Mouse (Mus musculus) Patski (cell line): Measurements from ENCODE around the gene Agbl4. TPM values are rescaled to one million over a fixed set of nuclear protein-coding genes. Genes with fewer than 3 reads are reported as not detected.
A peak's percentile ranks its signal among the peaks of the same experiment; 100 is the strongest.

ENCODE experiments used
- ATAC-seq: fragments of 100-300 bp; one replicate; pipeline ENCODE4 v1.8.0; 2021
- CTCF ChIA-PET: fragments of 350-600 bp; sonication (Branson Sonifier 250); formaldehyde crosslinking; loops from one replicate; lab custom pipeline; 2022; ENCODE audit warnings: inconsistent platforms; lab: Charles Lee
- POLR2A ChIA-PET: fragments of 350-600 bp; sonication (Branson Sonifier 250); formaldehyde crosslinking; loops from one replicate; lab custom pipeline; 2022; ENCODE audit warnings: antibody characterized with exemption, inconsistent platforms; lab: Charles Lee
- DNase-seq: peaks from one replicate; pipeline ENCODE4 v3.0.0-alpha.2; 2011; ENCODE audit warnings: low read depth, low spot score
- H3K27me3 ChIP-seq: fragments of 371-371 bp; one replicate; pipeline ENCODE4 v1.5.1; 2021
- CTCF ChIP-seq: fragments of 100-300 bp; IDR thresholded peaks from one replicate; pipeline ENCODE4 v1.5.1; 2021
- in situ Hi-C: fragments of 300-500 bp; cut with MboI; formaldehyde crosslinking; loops from 3 replicates; pipeline ENCODE4 v1.11.1; 2018; ENCODE audit warnings: low pct_unique_long_range_greater_than_20kb, mixed read lengths
- polyA plus RNA-seq: library from polyadenylated mRNA; unstranded; gene quantifications from one replicate; pipeline ENCODE4 v1.2.3, GENCODE M21; 2021

The Agbl4 gene
- polyA plus RNA-seq, 1 experiment from 2014 or later = 0.27 TPM

DNA sequence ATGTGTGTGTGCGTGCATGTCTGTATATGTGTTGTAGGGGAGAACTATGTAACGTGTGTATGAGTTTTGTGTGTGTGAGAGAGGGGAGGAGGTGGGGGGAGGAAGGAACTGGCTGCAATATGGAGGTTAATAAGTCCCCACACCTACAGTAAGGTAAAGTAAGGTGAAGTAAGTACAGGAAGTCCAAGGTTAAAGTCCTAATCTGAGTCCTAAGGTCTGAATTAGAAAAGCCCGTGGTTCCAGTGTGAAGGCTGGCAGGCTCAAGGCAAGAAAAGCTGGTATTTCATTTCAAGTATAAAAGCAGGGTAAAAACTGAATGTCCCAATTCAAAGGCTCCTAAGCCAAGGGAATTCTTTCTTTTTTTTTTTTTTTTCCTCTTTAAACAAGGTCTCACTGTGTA lies 980.6 kb downstream of the Agbl4 start:
- POLR2A ChIA-PET = no interaction called here
- in situ Hi-C loops = no loop called here
- TF ChIP-seq CTCF = no peak
- CTCF ChIA-PET = interaction anchor here (0.7 to 0.8 kb wide), 2 partner anchors 127 to 249 kb away, joined by 3 to 4 read pairs; no protein-coding TSS in a partner anchor
- DNase-seq (no peak), ATAC-seq (no peak)
- H3K27me3 ChIP-seq = no peaks in the 10 kb centered on the region

DNA sequence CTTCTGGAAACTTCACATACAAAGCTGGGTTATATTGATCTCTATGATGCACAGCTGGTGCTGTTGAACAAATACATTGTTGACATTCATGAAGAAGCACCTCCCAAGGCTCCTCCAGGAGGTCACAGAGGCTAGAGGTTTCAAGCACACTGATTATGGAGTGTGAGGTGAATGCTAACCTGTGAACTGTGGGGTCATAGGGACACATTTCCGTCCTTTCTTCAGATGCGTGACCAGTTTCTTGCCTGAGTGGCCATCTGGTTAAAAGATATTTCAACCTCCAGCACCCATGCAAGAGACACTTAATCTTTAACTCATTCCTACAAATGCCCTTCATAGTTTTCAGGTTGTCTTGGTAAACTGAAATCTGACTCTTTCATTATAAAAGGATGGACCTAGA lies 985.6 kb downstream of the Agbl4 start:
- no peaks in the 10 kb centered on the region for H3K27me3 ChIP-seq
- ChIA-PET POLR2A (no interaction called here), CTCF (interaction anchor here (1.7 kb wide), 1 partner anchor 9 kb away, joined by 4 read pairs; no protein-coding TSS in a partner anchor)
- DNase-seq = no peak
- no peak for TF ChIP-seq CTCF
- in situ Hi-C loops = no loop called here
- no peak for ATAC-seq

DNA sequence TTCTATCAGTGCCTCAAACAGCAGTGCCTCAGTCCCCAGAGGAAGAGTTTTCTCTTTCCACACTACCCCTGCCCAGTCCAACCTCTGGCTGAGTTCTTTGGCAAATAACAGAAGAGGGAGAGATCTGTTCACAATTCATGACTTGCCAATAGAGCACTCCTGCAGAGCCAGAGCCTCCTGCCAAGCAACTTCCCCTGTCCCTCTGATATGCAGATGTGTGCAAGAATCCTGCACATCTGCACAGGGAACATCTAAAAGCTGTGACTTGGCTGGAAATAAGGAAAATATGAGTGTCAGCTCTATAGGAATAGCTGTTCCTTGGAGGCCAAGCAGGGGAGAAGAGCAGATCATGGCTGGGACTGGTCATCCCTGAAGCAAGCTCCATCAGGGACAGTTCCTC lies 993.3 kb downstream of the Agbl4 start:
- CTCF ChIA-PET = no interaction called here
- in situ Hi-C loops = no loop called here
- no peak for TF ChIP-seq CTCF
- POLR2A ChIA-PET = no interaction called here
- H3K27me3 ChIP-seq = no peaks in the 10 kb centered on the region
- ATAC-seq = no peak
- no peak for DNase-seq

GRCm38 (mm10) chr4:111399784-111400183 lies 1002.3 kb downstream of the Agbl4 start:
- no peak for ATAC-seq
- TF ChIP-seq CTCF = no peak
- CTCF ChIA-PET = no interaction called here
- POLR2A ChIA-PET = no interaction called here
- no peaks in the 10 kb centered on the region for H3K27me3 ChIP-seq
- no peak for DNase-seq
- in situ Hi-C loops = no loop called here

DNA sequence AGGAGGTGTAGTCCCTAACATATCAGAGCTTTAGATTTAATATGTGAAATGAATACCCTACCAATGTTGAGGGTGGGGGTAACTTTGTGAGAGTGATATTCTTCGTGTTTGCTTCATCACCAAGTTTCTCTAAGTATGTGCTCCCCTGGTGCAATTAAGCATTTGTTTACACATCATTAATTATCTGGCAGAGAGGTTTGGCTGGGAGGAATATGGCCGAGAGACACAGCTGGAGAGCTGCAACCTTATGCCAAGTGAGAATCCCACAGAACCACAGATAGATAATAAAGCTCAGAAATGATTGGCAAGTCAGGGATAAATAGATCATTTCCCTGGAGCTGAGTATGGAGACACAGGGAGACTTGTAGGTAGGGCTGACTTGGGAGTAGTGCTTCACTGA lies 1003.2 kb downstream of the Agbl4 start:
- H3K27me3 ChIP-seq = no peaks in the 10 kb centered on the region
- ATAC-seq = no peak
- CTCF ChIA-PET = interaction anchor here (1.0 kb wide), 1 partner anchor 71 kb away, joined by 3 read pairs; no protein-coding TSS in a partner anchor
- DNase-seq = no peak
- POLR2A ChIA-PET = interaction anchor here (0.6 kb wide), 1 partner anchor 104 kb away, joined by 3 read pairs; no protein-coding TSS in a partner anchor
- TF ChIP-seq CTCF = no peak
- in situ Hi-C loops = no loop called here

- ATAC-seq = no peak
- ChIA-PET CTCF (interaction anchor here (1.3 to 1.4 kb wide), 2 partner anchors 11 to 14 kb away, joined by 3 read pairs; no protein-coding TSS in a partner anchor), POLR2A (no interaction called here)
- TF ChIP-seq CTCF = no peak
- in situ Hi-C loops = no loop called here
- no peaks in the 10 kb centered on the region for H3K27me3 ChIP-seq
- no peak for DNase-seq
Measured at GRCm38 (mm10) chr4:111403243-111403642, 1005.8 kb downstream of the Agbl4 start.

GRCm38 (mm10) chr4:111410731-111411130 lies 1013.3 kb downstream of the Agbl4 start:
- POLR2A ChIA-PET = no interaction called here
- CTCF ChIA-PET = interaction anchor here (0.8 kb wide), 1 partner anchor 9 kb away, joined by 3 read pairs; no protein-coding TSS in a partner anchor
- in situ Hi-C loops = no loop called here

GRCm38 (mm10) chr4:111414399-111414798 lies 1016.9 kb downstream of the Agbl4 start:
- in situ Hi-C loops = no loop called here
- ATAC-seq = peak; percentile 32
- DNase-seq = no peak

More at GRCm38 (mm10) chr4:111410731-111411130, 1013.3 kb downstream of the Agbl4 start:
- no peak for TF ChIP-seq CTCF
- ATAC-seq (no peak), DNase-seq (no peak)
- H3K27me3 ChIP-seq = no peaks in the 10 kb centered on the region

GRCm38 (mm10) chr4:111414818-111415488 lies 1017.5 kb downstream of the Agbl4 start, which contains the start of gene Bend5:
Gene Bend5, plus strand, starts transcription at chr4:111415006.
- no peaks in the 10 kb centered on the region for H3K27me3 ChIP-seq
- in situ Hi-C loops = loop anchor here (5.0 kb wide), 2 partner anchors 57 to 88 kb away; no protein-coding TSS in a partner anchor
- ATAC-seq (peak; percentile 71), DNase-seq (no peak)
- CTCF ChIA-PET = no interaction called here
- POLR2A ChIA-PET = no interaction called here
- TF ChIP-seq CTCF = no peak

More at GRCm38 (mm10) chr4:111414399-111414798, 1016.9 kb downstream of the Agbl4 start:
- no peak for TF ChIP-seq CTCF
- POLR2A ChIA-PET = no interaction called here
- no peaks in the 10 kb centered on the region for H3K27me3 ChIP-seq
- CTCF ChIA-PET = interaction anchor here (1.3 kb wide), 1 partner anchor 12 kb away, joined by 3 read pairs; no protein-coding TSS in a partner anchor

DNA sequence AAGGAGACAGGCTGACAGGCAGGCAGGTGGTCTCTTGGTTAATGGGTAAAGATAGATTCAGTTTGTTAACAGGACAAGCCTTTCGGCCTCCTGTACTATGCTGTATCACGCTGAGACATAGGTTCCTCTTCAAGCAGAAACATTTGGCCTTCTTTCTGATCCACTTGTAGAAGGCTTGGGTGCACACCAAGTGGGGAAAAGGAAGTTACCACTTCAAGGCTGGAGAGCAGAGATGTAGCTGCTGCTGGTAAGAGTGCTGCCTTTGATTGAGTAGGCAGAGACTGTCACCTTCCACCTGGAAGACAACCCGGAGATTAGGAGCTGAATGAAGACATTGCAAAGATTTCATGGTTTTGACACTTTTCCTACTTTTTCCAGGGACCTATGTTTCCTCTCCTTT lies 1018.7 kb downstream of the Agbl4 start:
- ChIA-PET POLR2A (no interaction called here), CTCF (no interaction called here)
- in situ Hi-C loops = loop anchor here (5.0 kb wide), 2 partner anchors 56 to 89 kb away; no protein-coding TSS in a partner anchor
- H3K27me3 ChIP-seq = no peaks in the 10 kb centered on the region
- DNase-seq (no peak), ATAC-seq (no peak)
- no peak for TF ChIP-seq CTCF

DNA sequence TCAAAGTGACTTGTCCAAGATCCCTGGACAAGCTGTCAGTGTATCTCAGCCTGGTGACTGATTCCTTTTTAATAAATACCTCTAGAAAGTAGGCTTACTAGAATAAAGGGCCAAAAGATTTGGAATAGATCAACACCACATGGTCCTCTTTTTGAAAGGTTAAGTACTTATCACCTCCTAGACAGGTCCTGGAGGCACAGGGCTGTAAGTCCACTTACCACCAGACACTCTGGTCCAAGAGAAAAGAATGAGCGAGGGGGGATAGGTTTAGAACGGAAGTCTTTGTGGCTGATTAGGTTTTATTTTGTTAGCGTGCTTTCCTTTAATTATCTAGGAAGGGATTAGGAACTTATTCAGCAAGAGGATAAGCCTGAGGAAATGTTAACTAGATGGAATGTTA lies 1019.1 kb downstream of the Agbl4 start:
- in situ Hi-C loops = loop anchor here (5.0 kb wide), 2 partner anchors 56 to 89 kb away; no protein-coding TSS in a partner anchor
- POLR2A ChIA-PET = no interaction called here
- CTCF ChIA-PET = no interaction called here
- no peaks in the 10 kb centered on the region for H3K27me3 ChIP-seq
- no peak for TF ChIP-seq CTCF
- no peak for ATAC-seq
- DNase-seq = no peak
